Mouse (Mus musculus) left cerebral cortex, adult 9 months (tissue): ENCODE results near the gene Lhcgr.
"Not testable (repeated sequence)": the region's sequence is repeated elsewhere in the genome, so short reads cannot be mapped to it uniquely, and the experiment has no call there.

ENCODE experiments used
- DNase-seq, 2 experiments: peaks; one replicate each; pipeline ENCODE4 v3.0.0; 2022; ENCODE audit warnings: low spot score in 2 of 2

The Lhcgr gene

GRCm38 (mm10) chr17:88791440-88792152, at the start of gene Lhcgr:
Lhcgr (minus strand) TSS chr17:88791990.
- DNase-seq: no peak

GRCm38 (mm10) chr17:88817601-88818000, 25.8 kb upstream of the Lhcgr start:
- peak; percentile 2 to 29 for DNase-seq

GRCm38 (mm10) chr17:88812943-88813342, 21.2 kb upstream of the Lhcgr start:
- not testable (repeated sequence) for DNase-seq

GRCm38 (mm10) chr17:88810807-88811206, 19.0 kb upstream of the Lhcgr start:
- DNase-seq: no peak

GRCm38 (mm10) chr17:88806421-88806820, 14.6 kb upstream of the Lhcgr start:
- DNase-seq: no peak

- DNase-seq: no peak
Measured at GRCm38 (mm10) chr17:88803441-88803840, 11.7 kb upstream of the Lhcgr start.

GRCm38 (mm10) chr17:88790680-88791079, 1.1 kb downstream of the Lhcgr start:
- DNase-seq: no peak

- no peak for DNase-seq
Measured at GRCm38 (mm10) chr17:88788392-88788791, 3.4 kb downstream of the Lhcgr start.

- DNase-seq: peak in 1 of 2 experiments; percentile 13
Measured at GRCm38 (mm10) chr17:88786881-88787280, 4.9 kb downstream of the Lhcgr start.

GRCm38 (mm10) chr17:88786385-88786784, 5.4 kb downstream of the Lhcgr start:
- DNase-seq: no peak

- no peak for DNase-seq
Measured at GRCm38 (mm10) chr17:88779148-88779547, 12.6 kb downstream of the Lhcgr start.

GRCm38 (mm10) chr17:88774103-88774526, 17.7 kb downstream of the Lhcgr start:
- DNase-seq: no peak

- DNase-seq: no peak
Measured at GRCm38 (mm10) chr17:88770081-88770480, 21.7 kb downstream of the Lhcgr start.

- DNase-seq: no peak
Measured at GRCm38 (mm10) chr17:88769283-88769859, 22.4 kb downstream of the Lhcgr start.

GRCm38 (mm10) chr17:88766857-88767256, 24.9 kb downstream of the Lhcgr start:
- no peak for DNase-seq

- DNase-seq: no peak
Measured at GRCm38 (mm10) chr17:88764136-88764485, 27.7 kb downstream of the Lhcgr start.

- DNase-seq: no peak
Measured at GRCm38 (mm10) chr17:88763396-88764135, 28.2 kb downstream of the Lhcgr start.

GRCm38 (mm10) chr17:88758003-88758437, 33.8 kb downstream of the Lhcgr start:
- DNase-seq: peak; percentile 55 to 57

GRCm38 (mm10) chr17:88755776-88756175, 36.0 kb downstream of the Lhcgr start:
- DNase-seq: no peak

GRCm38 (mm10) chr17:88753472-88753857, 38.3 kb downstream of the Lhcgr start:
- DNase-seq: no peak

GRCm38 (mm10) chr17:88752827-88753471, 38.8 kb downstream of the Lhcgr start:
- DNase-seq: peak in 1 of 2 experiments; percentile 49

GRCm38 (mm10) chr17:88749646-88750045, 42.1 kb downstream of the Lhcgr start:
- DNase-seq: no peak
